Mouse (Mus musculus): ENCODE measurements at regions not wholly inside any gene's neighbourhood (a gene's known extent, or its start where the extent isn't known, plus 50 kb on each side); places are given as distances from the start of the nearest gene placed in this dataset.
"Not testable (repeated sequence)": the region's sequence is repeated elsewhere in the genome, so short reads cannot be mapped to it uniquely, and the experiment has no call there.

GRCm38 (mm10) chr9:52935082-52935481 lies 255.5 kb upstream of the AI593442 start:
- Histone ChIP-seq H3K79me2 (ENCODE audit: control insufficient read depth, insufficient read depth) (no peaks in the 10 kb centered on the region), H3K27me3 (ENCODE audit: control insufficient read depth, insufficient read depth, insufficient read length) (no peaks in the 10 kb centered on the region)

GRCm38 (mm10) chr9:52917516-52917915 lies 237.9 kb upstream of the AI593442 start:
- Histone ChIP-seq H3K4me2 (ENCODE audit: low read depth) (no peak overlapping the region), H3K27me3 (ENCODE audit: control insufficient read depth, insufficient read depth, insufficient read length) (no peaks in the 10 kb centered on the region), H3K4me3 (no peak overlapping the region), H3K79me2 (ENCODE audit: control insufficient read depth, insufficient read depth) (no peaks in the 10 kb centered on the region), H3ac (ENCODE audit: control insufficient read depth, insufficient read length) (no peak overlapping the region), H3K36me3 (ENCODE audit: control insufficient read depth, insufficient read depth) (no peaks in the 10 kb centered on the region)
- TF ChIP-seq E2F4 (IDR thresholded peaks at IDR 0.05; ENCODE audit: insufficient read depth) (no peak), REST (IDR thresholded peaks at IDR 0.05; ENCODE audit: insufficient read depth, insufficient read length) (no peak), MYOG (IDR thresholded peaks at IDR 0.05; ENCODE audit: control insufficient read depth in 1 of 3, insufficient read depth in 1 of 3, insufficient read length in 2 of 3, low read depth in 2 of 3) (no peak), CEBPB (IDR thresholded peaks at IDR 0.05; ENCODE audit: insufficient read depth, poor library complexity, severe bottlenecking) (no peak), TCF3 (IDR thresholded peaks at IDR 0.05; ENCODE audit: insufficient read length, low read depth) (no peak)

More at GRCm38 (mm10) chr9:52935082-52935481, 255.5 kb upstream of the AI593442 start:
- no peak for TF ChIP-seq USF1 (IDR thresholded peaks at IDR 0.05; ENCODE audit: low read depth)
- TF ChIP-seq POLR2A (IDR thresholded peaks at IDR 0.05; ENCODE audit: insufficient read length, low read depth), result no peak
- no peak for TF ChIP-seq TCF3 (IDR thresholded peaks at IDR 0.05; ENCODE audit: insufficient read length, low read depth)
- no peak for TF ChIP-seq MYOG (IDR thresholded peaks at IDR 0.05; ENCODE audit: control insufficient read depth in 1 of 3, insufficient read depth in 1 of 3, insufficient read length in 2 of 3, low read depth in 2 of 3)
- no peak for TF ChIP-seq REST (IDR thresholded peaks at IDR 0.05; ENCODE audit: insufficient read depth, insufficient read length)
- TF ChIP-seq POLR2AphosphoS2 (IDR thresholded peaks at IDR 0.05; ENCODE audit: insufficient read length, low read depth), result no peak
- TF ChIP-seq E2F4 (IDR thresholded peaks at IDR 0.05; ENCODE audit: insufficient read depth), result no peak
- TF ChIP-seq MAX (IDR thresholded peaks at IDR 0.05; ENCODE audit: low read depth), result no peak
- no peak for TF ChIP-seq TCF12 (IDR thresholded peaks at IDR 0.05; ENCODE audit: insufficient read depth, poor library complexity, severe bottlenecking)
- TF ChIP-seq MYOD1 (IDR thresholded peaks at IDR 0.05; ENCODE audit: control insufficient read depth in 1 of 3, insufficient read length in 2 of 3, low read depth in 2 of 3), result no peak
- no peak for TF ChIP-seq CEBPB (IDR thresholded peaks at IDR 0.05; ENCODE audit: insufficient read depth, poor library complexity, severe bottlenecking)
- no peak for TF ChIP-seq SRF (IDR thresholded peaks at IDR 0.05; ENCODE audit: control insufficient read depth, insufficient read length, low read depth)
- H3ac ChIP-seq (ENCODE audit: control insufficient read depth, insufficient read length), result no peak overlapping the region
- H3K36me3 ChIP-seq (ENCODE audit: control insufficient read depth, insufficient read depth), result no peaks in the 10 kb centered on the region
- H3K4me3 ChIP-seq, result no peak overlapping the region
- H3K4me2 ChIP-seq (ENCODE audit: low read depth), result no peak overlapping the region

- H3K4me3 ChIP-seq; H3K4me2 ChIP-seq (ENCODE audit: low read depth); H3K27me3 ChIP-seq (ENCODE audit: control insufficient read depth, insufficient read depth, insufficient read length); H3K36me3 ChIP-seq (ENCODE audit: control insufficient read depth, insufficient read depth); H3ac ChIP-seq (ENCODE audit: control insufficient read depth, insufficient read length); H3K79me2 ChIP-seq (ENCODE audit: control insufficient read depth, insufficient read depth): not testable (repeated sequence)
Observed at GRCm38 (mm10) chr9:52888653-52889052, 209.1 kb upstream of the AI593442 start.

- H3K4me3 ChIP-seq; H3K4me2 ChIP-seq (ENCODE audit: low read depth); H3K36me3 ChIP-seq (ENCODE audit: control insufficient read depth, insufficient read depth); H3ac ChIP-seq (ENCODE audit: control insufficient read depth, insufficient read length); H3K27me3 ChIP-seq (ENCODE audit: control insufficient read depth, insufficient read depth, insufficient read length); H3K79me2 ChIP-seq (ENCODE audit: control insufficient read depth, insufficient read depth): not testable (repeated sequence)
Observed at GRCm38 (mm10) chr9:52887997-52888396, 208.4 kb upstream of the AI593442 start.

- H3K4me2 ChIP-seq (ENCODE audit: low read depth), result no peak overlapping the region
- no peaks in the 10 kb centered on the region for H3K36me3 ChIP-seq (ENCODE audit: control insufficient read depth, insufficient read depth)
- H3K79me2 ChIP-seq (ENCODE audit: control insufficient read depth, insufficient read depth), result no peaks in the 10 kb centered on the region
- no peak for TF ChIP-seq REST (IDR thresholded peaks at IDR 0.05; ENCODE audit: insufficient read depth, insufficient read length)
- no peak for TF ChIP-seq MAX (IDR thresholded peaks at IDR 0.05; ENCODE audit: low read depth)
- no peak for TF ChIP-seq POLR2A (IDR thresholded peaks at IDR 0.05; ENCODE audit: insufficient read length, low read depth)
- TF ChIP-seq E2F4 (IDR thresholded peaks at IDR 0.05; ENCODE audit: insufficient read depth), result no peak
- TF ChIP-seq TCF3 (IDR thresholded peaks at IDR 0.05; ENCODE audit: insufficient read length, low read depth), result no peak
- TF ChIP-seq POLR2AphosphoS2 (IDR thresholded peaks at IDR 0.05; ENCODE audit: insufficient read length, low read depth), result no peak
- TF ChIP-seq MYOG (IDR thresholded peaks at IDR 0.05; ENCODE audit: control insufficient read depth in 1 of 3, insufficient read depth in 1 of 3, insufficient read length in 2 of 3, low read depth in 2 of 3), result no peak
- TF ChIP-seq SRF (IDR thresholded peaks at IDR 0.05; ENCODE audit: control insufficient read depth, insufficient read length, low read depth), result no peak
- no peak for TF ChIP-seq CEBPB (IDR thresholded peaks at IDR 0.05; ENCODE audit: insufficient read depth, poor library complexity, severe bottlenecking)
- no peak for TF ChIP-seq MYOD1 (IDR thresholded peaks at IDR 0.05; ENCODE audit: control insufficient read depth in 1 of 3, insufficient read length in 2 of 3, low read depth in 2 of 3)
- TF ChIP-seq TCF12 (IDR thresholded peaks at IDR 0.05; ENCODE audit: insufficient read depth, poor library complexity, severe bottlenecking), result no peak
- TF ChIP-seq USF1 (IDR thresholded peaks at IDR 0.05; ENCODE audit: low read depth), result no peak
- H3ac ChIP-seq (ENCODE audit: control insufficient read depth, insufficient read length), result no peak overlapping the region
- H3K27me3 ChIP-seq (ENCODE audit: control insufficient read depth, insufficient read depth, insufficient read length), result no peaks in the 10 kb centered on the region
- no peak overlapping the region for H3K4me3 ChIP-seq
Observed at GRCm38 (mm10) chr9:52867236-52867635, 187.7 kb upstream of the AI593442 start.

- no peaks in the 10 kb centered on the region for H3K79me2 ChIP-seq (ENCODE audit: control insufficient read depth, insufficient read depth)
- no peak for TF ChIP-seq CEBPB (IDR thresholded peaks at IDR 0.05; ENCODE audit: insufficient read depth, poor library complexity, severe bottlenecking)
- TF ChIP-seq TCF3 (IDR thresholded peaks at IDR 0.05; ENCODE audit: insufficient read length, low read depth), result no peak
- no peak for TF ChIP-seq E2F4 (IDR thresholded peaks at IDR 0.05; ENCODE audit: insufficient read depth)
- no peak for TF ChIP-seq USF1 (IDR thresholded peaks at IDR 0.05; ENCODE audit: low read depth)
- H3K4me3 ChIP-seq, result no peak overlapping the region
- no peak overlapping the region for H3K4me2 ChIP-seq (ENCODE audit: low read depth)
- no peaks in the 10 kb centered on the region for H3K27me3 ChIP-seq (ENCODE audit: control insufficient read depth, insufficient read depth, insufficient read length)
- no peaks in the 10 kb centered on the region for H3K36me3 ChIP-seq (ENCODE audit: control insufficient read depth, insufficient read depth)
- no peak overlapping the region for H3ac ChIP-seq (ENCODE audit: control insufficient read depth, insufficient read length)
Observed at GRCm38 (mm10) chr9:52860327-52860726, 180.7 kb upstream of the AI593442 start.

All from myocyte (in vitro differentiated cells).